Mouse (Mus musculus): ENCODE measurements around the gene Rrp15. TPM values are rescaled to one million over a fixed set of nuclear protein-coding genes. Genes with fewer than 3 reads are reported as not detected.

Rrp15 gene
- total RNA-seq, 2 experiments from 2014 or later = 44.3 to 135 TPM

DNA sequence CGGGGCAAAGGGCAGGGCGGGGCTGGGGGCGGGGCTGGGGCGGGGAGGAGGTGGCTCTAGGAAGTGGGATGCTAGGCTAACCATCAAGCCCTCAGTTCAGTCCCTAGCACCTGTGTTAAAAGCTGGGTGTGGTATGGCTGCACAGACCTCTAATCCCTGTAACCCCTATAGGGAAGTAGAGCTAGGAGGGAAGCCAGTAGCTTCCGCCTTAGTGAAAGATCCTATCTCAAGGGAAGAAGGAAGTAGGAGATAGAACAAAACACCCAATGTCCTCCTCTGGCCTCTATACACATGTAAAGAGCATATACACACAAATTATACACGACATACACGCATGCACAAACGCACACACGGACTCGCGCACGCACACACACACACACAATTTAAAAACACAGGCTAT is 71.5 kb downstream of the Rrp15 start:
- peak; percentile 52 for ATAC-seq (replicated peaks; ENCODE audit: poor library complexity, severe bottlenecking)

DNA sequence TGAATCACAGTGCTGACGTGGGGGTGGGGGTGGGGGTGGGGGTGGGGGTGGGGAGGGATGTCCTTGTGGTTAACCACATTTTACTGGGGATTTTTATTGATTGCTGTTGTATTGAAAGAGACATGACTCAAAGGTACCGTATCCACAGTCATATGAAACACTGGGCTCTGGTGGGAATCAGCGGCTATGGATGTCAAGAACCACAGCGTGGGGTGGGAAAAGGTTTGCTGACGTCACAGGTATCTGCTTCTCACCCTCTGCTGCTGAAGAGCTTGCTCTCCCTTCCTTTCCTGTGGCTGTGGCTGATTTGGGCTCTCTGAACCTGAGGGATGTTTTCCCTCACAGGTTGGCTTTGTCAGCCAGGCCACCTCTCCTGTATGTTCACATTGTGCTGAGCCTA is 73.0 kb downstream of the Rrp15 start:
- no peak for ATAC-seq (replicated peaks; ENCODE audit: poor library complexity, severe bottlenecking)

DNA sequence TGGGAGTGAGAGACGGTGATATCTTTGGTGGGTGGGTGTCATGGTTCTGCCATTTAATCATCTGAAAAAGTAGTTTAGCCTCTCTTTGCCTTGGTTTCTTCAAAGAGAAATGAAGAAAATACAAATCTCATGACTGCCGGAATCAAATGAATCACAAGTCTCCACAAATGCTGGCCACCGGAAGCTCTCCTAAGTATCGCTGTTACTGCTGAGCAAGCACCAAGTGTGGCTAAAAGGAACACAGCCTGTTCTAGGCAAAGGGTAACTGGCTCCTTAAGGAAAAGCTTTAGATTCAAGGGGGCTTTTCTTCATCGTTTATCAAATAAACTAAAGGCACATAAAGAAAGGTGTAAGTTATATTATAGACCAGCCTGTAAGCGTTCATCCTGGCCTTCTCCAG is 73.9 kb downstream of the Rrp15 start:
- no peak for ATAC-seq (replicated peaks; ENCODE audit: poor library complexity, severe bottlenecking)

DNA sequence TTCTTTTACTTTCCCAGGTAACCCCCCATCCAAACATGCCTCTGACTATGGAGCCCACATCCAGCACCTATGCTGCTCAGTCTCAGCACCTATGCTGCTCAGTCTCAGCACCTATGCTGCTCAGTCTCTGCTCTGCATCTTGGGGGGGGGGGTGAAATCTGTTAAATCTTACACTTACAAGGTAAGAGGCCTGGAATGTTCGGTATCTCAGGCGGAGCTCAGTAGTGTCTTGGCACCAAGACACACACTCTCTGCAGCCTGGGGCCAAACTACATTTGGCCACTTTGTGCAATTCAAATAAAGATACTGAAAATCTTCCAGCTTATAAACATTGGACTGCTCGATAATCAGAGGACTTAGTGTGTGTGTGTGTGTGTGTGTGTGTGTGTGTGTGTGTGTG is 74.5 kb downstream of the Rrp15 start:
- no peak for ATAC-seq (replicated peaks; ENCODE audit: poor library complexity, severe bottlenecking)

DNA sequence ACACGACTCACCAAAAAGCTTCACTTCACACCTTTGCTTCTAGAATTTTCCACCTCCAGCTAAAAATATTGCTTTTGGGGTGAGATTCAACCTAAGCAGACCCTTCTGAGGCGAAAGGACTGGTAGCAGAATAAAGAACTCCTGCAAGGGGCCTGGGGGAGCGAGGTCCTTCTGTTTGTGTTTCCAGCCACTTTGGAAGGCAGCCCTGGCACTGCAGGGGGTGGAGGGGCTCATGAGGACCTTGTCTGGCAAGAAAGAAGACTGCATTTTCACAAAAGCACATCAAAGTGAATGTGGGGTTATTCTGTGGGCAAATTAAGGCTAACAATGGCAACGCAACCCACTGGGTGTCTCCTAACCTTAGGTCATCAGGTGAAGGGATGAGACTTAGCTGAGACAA is 76.0 kb downstream of the Rrp15 start:
- no peak for ATAC-seq (replicated peaks; ENCODE audit: poor library complexity, severe bottlenecking)

Other genes starting within 250 kb of the Rrp15 start
- 5.1 TPM in 1 of 2 replicates, not detected in the other for gene Tgfb2, start 43.4 kb downstream of the Rrp15 start, total RNA-seq (2014; fragmentation: Nextera tagmentation)
- gene Tgfb2, start 43.4 kb downstream of the Rrp15 start, total RNA-seq (2017) = not detected in 2 replicates
- not detected in 2 replicates for gene D1Pas1, start 218.1 kb upstream of the Rrp15 start, total RNA-seq (2014; fragmentation: Nextera tagmentation)
- gene D1Pas1, start 218.1 kb upstream of the Rrp15 start, total RNA-seq (2017) = not detected in 2 replicates